Mouse (Mus musculus) CD8-positive naive resting alpha-beta T cell, adult 2 months (primary cell): Measurements from ENCODE around the gene Syn3.

Experiments used
- DNase-seq, 2 experiments: peaks; one replicate each; pipeline ENCODE4 v3.0.0; 2022; ENCODE audit warnings: low read depth in 2 of 2, low spot score in 2 of 2

The Syn3 gene

GRCm38 (mm10) chr10:86011172-86011571 lies 487.5 kb downstream of the Syn3 start:
- no peak for DNase-seq

GRCm38 (mm10) chr10:86010636-86011035 lies 488.1 kb downstream of the Syn3 start:
- no peak for DNase-seq

GRCm38 (mm10) chr10:86009688-86010087 lies 489.0 kb downstream of the Syn3 start:
- DNase-seq: no peak

GRCm38 (mm10) chr10:86006455-86006854 lies 492.2 kb downstream of the Syn3 start:
- DNase-seq: no peak
